Mouse (Mus musculus): ENCODE measurements around the gene Ralgps1.
A peak's percentile ranks its signal among the peaks of the same experiment; 100 is the strongest.

GRCm38 (mm10) chr2:33086016-33086596 lies 285.2 kb downstream of the Ralgps1 start:
- TF ChIP-seq POLR2A (IDR thresholded peaks at IDR 0.05; ENCODE audit: extremely low read depth, insufficient read depth, low read length) (0 out of 2 replicates have a peak, but pooled peaks have one; percentile 15), CTCF (IDR thresholded peaks at IDR 0.05; ENCODE audit: extremely low read depth, insufficient read depth, low read length) (no peak)
